Mouse (Mus musculus) intestine, embryonic 16.5 days (tissue): ENCODE results near the gene Pbx3. TPM values are rescaled to one million over a fixed set of nuclear protein-coding genes. Genes with fewer than 3 reads are reported as not detected.

ENCODE experiments used
- ATAC-seq: fragments of 200-750 bp; cut with Nextera tagmentation; 2 replicates; pipeline ENCODE4 v1.8.0; 2017; ENCODE audit warnings: moderate TSS enrichment, moderate library complexity
- H3K27ac ChIP-seq: fragments of 300-500 bp; sonication (generic); 2 replicates; pipeline ENCODE4 v1.5.1; 2014; ENCODE audit warnings: mild to moderate bottlenecking, low read length
- H3K27me3 ChIP-seq: fragments of 300-500 bp; sonication (generic); replicated peaks from 2 replicates; pipeline ENCODE4 v1.6.1; 2014; ENCODE audit warnings: low read length, control low read depth, mixed read lengths; ENCODE audit not compliant: control insufficient read depth, insufficient read depth
- H3K36me3 ChIP-seq: fragments of 300-500 bp; sonication (generic); 2 replicates; pipeline ENCODE4 v1.6.1; 2014; ENCODE audit warnings: low read length, control low read depth; ENCODE audit not compliant: control insufficient read depth, insufficient read depth
- H3K4me1 ChIP-seq: fragments of 300-500 bp; sonication (generic); 2 replicates; pipeline ENCODE4 v1.6.1; 2014; ENCODE audit warnings: low read length, control low read depth, mixed read lengths; ENCODE audit not compliant: control insufficient read depth, insufficient read depth
- H3K4me2 ChIP-seq: fragments of 300-500 bp; sonication (generic); 2 replicates; pipeline ENCODE4 v1.6.1; 2014; ENCODE audit warnings: low read depth, low read length, control low read depth
- H3K4me3 ChIP-seq: fragments of 300-500 bp; sonication (generic); 2 replicates; pipeline ENCODE4 v1.5.1; 2014; ENCODE audit warnings: mild to moderate bottlenecking, low read length
- H3K9ac ChIP-seq: fragments of 300-500 bp; sonication (generic); 2 replicates; pipeline ENCODE4 v1.6.1; 2014; ENCODE audit warnings: low read depth, low read length
- H3K9me3 ChIP-seq: fragments of 300-500 bp; sonication (generic); 2 replicates; pipeline ENCODE4 v1.6.1; 2016; ENCODE audit warnings: low read length, control low read depth; ENCODE audit not compliant: control insufficient read depth
- WGBS: fragments of 180-500 bp; shearing (Covaris S2); extraction: QIAGEN DNeasy Blood & Tissue Kit; methylation state at CpG from one replicate; pipeline ENCODE4 v1.1.7; 2014; 5-methylcytosine and 5-hydroxymethylcytosine counted together
- polyA plus RNA-seq: library from polyadenylated mRNA; unstranded; fragments of >200 nt; fragmentation: Nextera tagmentation; extraction: Ambion mirVana; gene quantifications from 2 replicates; pipeline ENCODE4 v1.2.1, GENCODE M21; 2015

The Pbx3 gene
- polyA plus RNA-seq, 1 experiment from 2014 or later, result 12.5 TPM

DNA sequence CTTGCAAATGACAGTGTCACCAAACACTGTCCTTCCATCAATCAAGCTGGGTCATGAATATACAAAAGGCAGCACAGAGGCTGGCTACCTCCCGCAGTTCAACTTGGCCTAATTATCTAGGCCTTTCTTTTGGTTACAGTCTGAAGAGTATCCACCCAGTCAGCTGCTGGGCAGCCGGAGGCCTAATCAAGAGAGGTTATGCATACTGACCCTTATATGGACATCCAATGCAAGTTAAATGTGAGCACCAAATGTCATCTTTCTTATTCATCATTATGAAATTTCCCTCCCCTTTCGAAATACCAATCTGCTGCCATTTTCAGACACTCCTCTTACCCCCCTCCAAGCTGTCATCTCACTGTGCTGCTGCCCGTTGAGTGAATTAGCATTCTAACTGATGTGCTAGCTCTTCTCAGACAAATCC, 112.3 kb downstream of the Pbx3 start:
- H3K4me1 ChIP-seq, result peaks cover 2% of the 10 kb centered on the region
- H3K4me3 ChIP-seq, result no peak overlapping the region
- H3K4me2 ChIP-seq, result no peak overlapping the region
- no peak for ATAC-seq
- H3K27me3 ChIP-seq, result no peaks in the 10 kb centered on the region
- no peaks in the 10 kb centered on the region for H3K9me3 ChIP-seq
- H3K36me3 ChIP-seq, result no peaks in the 10 kb centered on the region
- H3K9ac ChIP-seq, result no peak overlapping the region
- WGBS, result 68% methylated on average over 4 of the region's 4 CpGs
- no peak overlapping the region for H3K27ac ChIP-seq

DNA sequence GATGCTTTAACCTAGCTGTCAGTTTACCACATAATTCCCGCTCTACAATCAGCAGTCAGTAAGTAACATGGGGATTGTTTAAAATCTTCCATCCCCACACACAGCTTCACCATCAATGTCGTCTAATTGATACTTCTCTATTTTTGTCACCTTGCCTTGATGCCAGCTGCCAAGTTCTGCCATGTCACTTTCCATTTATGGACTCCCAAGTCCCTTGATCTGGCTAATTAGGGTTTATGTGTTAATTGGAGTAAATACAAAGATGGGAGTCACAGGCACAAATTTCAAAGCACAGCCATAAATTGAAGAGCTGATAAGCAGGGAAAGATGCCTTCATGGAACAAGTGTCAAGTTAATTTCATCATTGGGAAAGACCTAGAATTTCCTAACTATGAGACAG, 114.7 kb downstream of the Pbx3 start:
- 52% methylated on average over 2 of the region's 2 CpGs for WGBS
- no peak for ATAC-seq
- H3K4me3 ChIP-seq, result no peak overlapping the region
- H3K9me3 ChIP-seq, result no peaks in the 10 kb centered on the region
- no peaks in the 10 kb centered on the region for H3K36me3 ChIP-seq
- no peak overlapping the region for H3K9ac ChIP-seq
- H3K4me2 ChIP-seq, result no peak overlapping the region
- H3K4me1 ChIP-seq, result peaks cover 2% of the 10 kb centered on the region
- no peaks in the 10 kb centered on the region for H3K27me3 ChIP-seq
- no peak overlapping the region for H3K27ac ChIP-seq

DNA sequence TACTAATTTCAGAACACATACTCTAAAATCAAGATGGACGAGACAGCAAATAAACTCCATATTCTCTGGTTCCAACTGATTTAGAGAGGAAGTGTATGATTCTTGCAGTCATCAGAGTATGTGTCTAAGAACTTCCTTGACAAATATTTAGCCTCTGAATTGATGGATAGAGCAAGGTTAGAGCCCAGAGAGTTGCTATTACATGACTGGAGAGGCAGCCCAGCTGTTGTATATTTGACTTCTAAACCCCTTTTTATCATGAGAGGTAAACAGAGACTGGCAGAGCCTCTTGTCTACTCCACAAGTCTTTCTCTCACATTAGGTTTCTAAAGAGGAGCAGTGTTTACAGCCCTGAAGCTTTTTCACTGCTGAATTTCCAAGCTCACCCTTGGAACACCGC, 115.3 kb downstream of the Pbx3 start:
- H3K4me1 ChIP-seq, result peaks cover 2% of the 10 kb centered on the region
- no peak overlapping the region for H3K27ac ChIP-seq
- no peaks in the 10 kb centered on the region for H3K27me3 ChIP-seq
- WGBS, result 51% methylated on average over 2 of the region's 2 CpGs
- no peaks in the 10 kb centered on the region for H3K36me3 ChIP-seq
- H3K9ac ChIP-seq, result no peak overlapping the region
- no peak for ATAC-seq
- H3K9me3 ChIP-seq, result no peaks in the 10 kb centered on the region
- H3K4me3 ChIP-seq, result no peak overlapping the region
- no peak overlapping the region for H3K4me2 ChIP-seq

DNA sequence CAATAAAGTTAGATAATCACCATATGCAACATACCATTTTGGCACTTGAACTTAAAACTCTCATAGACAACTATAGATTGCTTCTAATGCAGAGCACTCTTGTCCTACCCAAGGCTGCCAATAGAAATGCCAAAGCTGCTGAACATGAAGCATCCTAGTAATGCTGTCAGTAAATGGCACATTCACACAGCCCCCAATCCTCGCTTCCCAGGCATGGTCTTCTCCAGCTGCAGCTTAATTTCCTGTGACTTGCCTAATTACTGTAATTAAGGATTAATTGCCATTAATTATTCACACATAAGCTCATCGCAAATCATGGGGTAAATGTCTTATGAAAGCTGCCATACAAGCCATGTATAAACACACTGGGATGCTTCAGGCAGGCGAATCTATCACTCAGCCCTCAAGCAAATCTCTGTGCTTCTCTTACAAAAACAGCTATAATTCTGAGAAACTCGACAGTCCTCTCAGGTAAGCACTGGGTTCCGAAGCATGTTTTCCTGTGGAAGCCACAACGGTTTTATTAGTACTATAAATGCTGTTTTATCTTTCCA, 116.9 kb downstream of the Pbx3 start:
- H3K4me1 ChIP-seq, result peaks cover 2% of the 10 kb centered on the region
- H3K36me3 ChIP-seq, result no peaks in the 10 kb centered on the region
- no peak overlapping the region for H3K4me3 ChIP-seq
- H3K27ac ChIP-seq, result no peak overlapping the region
- H3K4me2 ChIP-seq, result no peak overlapping the region
- H3K9ac ChIP-seq, result no peak overlapping the region
- no peaks in the 10 kb centered on the region for H3K27me3 ChIP-seq
- no peaks in the 10 kb centered on the region for H3K9me3 ChIP-seq
- no peak for ATAC-seq
- 52% methylated on average over 6 of the region's 6 CpGs for WGBS

DNA sequence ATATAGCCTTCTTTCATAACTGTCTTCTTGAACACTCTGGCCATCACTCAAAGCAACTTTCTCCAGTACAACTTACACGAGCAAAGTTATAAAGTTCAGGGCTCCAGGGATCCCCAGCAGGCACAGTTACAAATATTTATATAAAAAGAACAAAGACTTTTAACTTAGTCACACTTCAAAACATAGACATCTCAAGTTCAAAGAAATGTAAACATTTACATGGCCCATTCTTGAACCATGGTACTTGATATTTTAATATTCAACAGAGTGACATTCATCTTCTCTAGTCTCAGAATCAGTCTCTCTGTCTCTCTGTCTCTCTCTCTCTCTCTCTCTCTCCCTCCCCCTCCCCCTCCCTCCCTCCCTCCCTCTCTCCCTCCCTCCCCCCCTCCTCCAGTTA, 119.3 kb downstream of the Pbx3 start:
- H3K4me1 ChIP-seq, result peaks cover 10% of the 10 kb centered on the region
- no peaks in the 10 kb centered on the region for H3K36me3 ChIP-seq
- no peak for ATAC-seq
- no peak overlapping the region for H3K4me2 ChIP-seq
- no peaks in the 10 kb centered on the region for H3K27me3 ChIP-seq
- H3K9ac ChIP-seq, result no peak overlapping the region
- no peak overlapping the region for H3K4me3 ChIP-seq
- no peaks in the 10 kb centered on the region for H3K9me3 ChIP-seq
- WGBS, result 12% methylated on average over 1 of the region's 1 CpGs
- no peak overlapping the region for H3K27ac ChIP-seq

DNA sequence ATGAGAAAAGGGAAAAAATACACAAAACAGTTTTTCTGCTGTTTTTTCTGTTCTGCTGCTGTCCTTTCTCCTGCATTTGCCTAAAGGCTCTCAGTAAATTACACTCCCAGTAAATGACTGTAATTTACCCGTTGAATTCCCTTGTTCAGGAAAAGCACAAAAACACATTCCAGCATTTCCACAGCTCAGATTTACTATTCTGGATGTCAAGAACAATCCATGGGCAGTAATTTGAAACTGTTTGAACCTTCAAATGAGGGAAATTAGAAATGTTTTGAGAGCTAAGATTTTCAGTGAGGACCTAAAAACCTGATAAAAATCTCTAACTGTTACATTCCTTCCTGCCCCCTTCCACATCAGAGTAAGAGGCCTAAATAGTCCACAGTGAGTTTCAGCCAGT, 119.8 kb downstream of the Pbx3 start:
- Histone ChIP-seq H3K4me1 (peaks cover 10% of the 10 kb centered on the region), H3K36me3 (no peaks in the 10 kb centered on the region), H3K9me3 (no peaks in the 10 kb centered on the region), H3K9ac (no peak overlapping the region), H3K27me3 (no peaks in the 10 kb centered on the region), H3K4me2 (no peak overlapping the region), H3K4me3 (no peak overlapping the region), H3K27ac (no peak overlapping the region)
- ATAC-seq, result no peak
- 33% methylated on average over 1 of the region's 1 CpGs for WGBS

DNA sequence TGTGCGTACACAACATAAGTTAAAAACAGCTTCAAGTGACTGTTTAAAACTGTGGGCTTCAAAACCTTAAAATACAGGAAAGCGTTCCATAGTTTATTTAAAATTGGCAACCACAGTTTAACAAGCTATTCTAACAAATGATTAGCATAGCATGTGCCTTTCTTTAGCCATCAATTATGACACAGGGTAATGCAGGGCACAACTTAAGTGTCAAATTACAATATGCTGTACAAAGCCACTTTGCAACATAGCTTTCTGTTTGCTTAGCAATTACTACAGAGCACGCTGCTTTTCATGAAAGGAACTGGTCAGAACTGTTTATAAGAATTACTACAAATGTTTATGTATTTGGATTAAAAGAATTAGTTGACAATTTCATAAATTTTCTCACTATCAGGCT, 120.7 kb downstream of the Pbx3 start:
- no peaks in the 10 kb centered on the region for H3K9me3 ChIP-seq
- H3K4me2 ChIP-seq, result no peak overlapping the region
- H3K4me1 ChIP-seq, result peaks cover 10% of the 10 kb centered on the region; the same call in 1 of the 2 replicates
- H3K36me3 ChIP-seq, result no peaks in the 10 kb centered on the region
- no peak overlapping the region for H3K9ac ChIP-seq
- no peak for ATAC-seq
- H3K27ac ChIP-seq, result no peak overlapping the region
- H3K4me3 ChIP-seq, result no peak overlapping the region
- no peaks in the 10 kb centered on the region for H3K27me3 ChIP-seq
- WGBS, result 50% methylated on average over 3 of the region's 3 CpGs

DNA sequence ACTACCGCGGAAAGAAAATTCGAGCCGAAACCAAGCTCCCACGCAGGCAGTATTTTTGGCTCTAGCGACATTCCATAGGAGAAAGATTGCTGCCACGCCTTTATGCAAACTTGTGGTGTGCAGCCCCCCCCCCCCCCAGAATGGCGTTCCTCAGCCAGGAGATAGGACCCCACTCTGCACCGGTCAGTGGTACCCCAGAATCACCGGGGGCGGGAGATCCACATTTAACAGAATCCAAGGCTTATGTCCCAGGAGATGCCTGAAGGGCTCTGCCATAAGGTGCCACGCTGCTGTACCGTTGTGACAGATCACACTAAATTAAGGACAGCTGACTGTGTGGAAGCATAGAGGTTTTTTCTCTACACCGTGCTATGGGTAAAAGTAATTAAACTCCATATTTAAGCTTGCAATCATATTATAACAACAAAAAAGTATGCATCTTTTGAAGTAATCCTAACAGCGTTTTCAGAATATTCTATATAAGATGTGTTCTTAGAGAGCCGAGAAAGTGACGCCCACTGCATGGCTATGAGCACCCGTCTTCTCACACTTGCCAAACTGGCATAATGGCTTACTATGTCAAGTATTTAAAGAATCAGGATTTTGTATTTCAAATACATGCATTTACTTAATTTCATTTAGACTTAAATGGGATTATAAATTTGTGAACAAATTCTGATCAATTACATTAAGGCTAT, 122.8 kb downstream of the Pbx3 start:
- Histone ChIP-seq H3K9ac (peak overlapping the region; percentile 60), H3K9me3 (no peaks in the 10 kb centered on the region), H3K4me2 (peak overlapping the region; percentile 71), H3K27me3 (no peaks in the 10 kb centered on the region), H3K4me1 (peaks cover 7% of the 10 kb centered on the region; the same call in 1 of the 2 replicates), H3K36me3 (no peaks in the 10 kb centered on the region), H3K4me3 (peak overlapping the region; percentile 55), H3K27ac (no peak overlapping the region)
- WGBS, result 10% methylated on average over 18 of the region's 18 CpGs
- ATAC-seq, result peak; percentile 28; the same call in 1 of the 2 replicates

DNA sequence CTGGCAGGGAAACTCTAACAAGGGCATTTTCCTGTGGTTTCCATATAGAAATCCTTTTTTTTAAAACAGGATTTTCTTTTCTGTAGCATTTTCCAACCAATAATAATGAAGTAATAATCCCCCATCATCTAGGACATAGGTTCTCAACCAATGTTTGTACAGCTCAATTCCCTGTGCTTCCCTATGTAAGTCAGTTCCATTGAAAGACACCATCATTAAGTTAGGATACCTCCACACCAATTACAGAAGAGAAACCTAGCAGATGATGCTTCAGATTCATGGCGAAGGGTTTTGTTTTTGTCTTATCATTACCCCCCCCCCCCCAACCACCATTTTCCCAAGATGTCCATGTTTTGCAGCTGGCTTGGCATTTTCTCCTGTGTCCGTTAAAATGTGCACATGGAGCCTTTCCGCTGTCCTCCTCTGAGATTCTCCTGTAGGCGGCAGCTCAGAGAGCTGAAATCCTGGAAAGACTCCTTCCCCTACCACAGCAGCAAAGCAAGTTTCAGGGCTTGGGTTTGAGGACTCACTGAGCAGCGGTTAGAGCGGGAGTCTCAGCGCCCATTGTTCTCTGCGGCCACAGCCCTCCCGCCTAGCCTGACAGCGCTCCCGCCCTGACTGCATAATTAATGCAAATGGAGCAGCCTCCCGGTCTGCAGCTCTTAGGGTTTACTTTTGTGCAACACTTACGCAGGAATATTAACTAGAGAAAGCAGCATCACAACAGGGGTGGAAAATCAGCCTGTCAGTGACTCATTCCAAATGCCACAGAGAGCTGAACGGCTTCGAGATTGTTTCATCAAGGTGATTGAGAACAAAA, 123.6 kb downstream of the Pbx3 start:
- no peaks in the 10 kb centered on the region for H3K27me3 ChIP-seq
- no peaks in the 10 kb centered on the region for H3K36me3 ChIP-seq
- WGBS, result 2% methylated on average over 15 of the region's 15 CpGs
- H3K4me3 ChIP-seq, result peak overlapping the region; percentile 55
- peak overlapping the region; percentile 60 for H3K9ac ChIP-seq
- no peaks in the 10 kb centered on the region for H3K9me3 ChIP-seq
- peaks cover 7% of the 10 kb centered on the region; the same call in 1 of the 2 replicates for H3K4me1 ChIP-seq
- H3K4me2 ChIP-seq, result peak overlapping the region; percentile 71
- H3K27ac ChIP-seq, result peak overlapping the region; percentile 14; the same call in 1 of the 2 replicates
- ATAC-seq, result peak; percentile 80
